Mouse (Mus musculus) cortical plate, adult 2 months (tissue): ENCODE results near the gene Gm595. TPM values are rescaled to one million over a fixed set of nuclear protein-coding genes. Genes with fewer than 3 reads are reported as not detected.

ENCODE experiments used
- H3K27ac ChIP-seq: fragments of 200-500 bp; 2 replicates; pipeline ENCODE4 v1.5.1; 2012; ENCODE audit warnings: low read length, control low read depth, inconsistent platforms; ENCODE audit not compliant: insufficient read depth
- H3K4me1 ChIP-seq: fragments of 200-500 bp; 2 replicates; pipeline ENCODE4 v1.6.1; 2011; ENCODE audit warnings: low read length; ENCODE audit not compliant: control insufficient read depth, insufficient read depth
- H3K4me3 ChIP-seq: fragments of 200-500 bp; 2 replicates; pipeline ENCODE4 v1.5.1; 2011; ENCODE audit warnings: mild to moderate bottlenecking, low read length, control low read depth; ENCODE audit not compliant: insufficient read depth
- CTCF ChIP-seq: fragments of 200-500 bp; IDR thresholded peaks from 2 replicates; pipeline ENCODE4 v1.5.1; 2011; ENCODE audit warnings: mild to moderate bottlenecking, control low read depth, low read length; ENCODE audit not compliant: insufficient read depth; ENCODE audit errors: extremely low read depth
- POLR2A ChIP-seq: fragments of 200-500 bp; IDR thresholded peaks from 2 replicates; pipeline ENCODE4 v1.6.1; 2011; ENCODE audit warnings: mild to moderate bottlenecking, low read length, control low read depth; ENCODE audit not compliant: insufficient read depth; ENCODE audit errors: extremely low read depth
- polyA plus RNA-seq: library from polyadenylated mRNA; depleted of rRNA; stranded (reverse); fragments of >200 nt; gene quantifications from 2 replicates; pipeline ENCODE4 v1.2.3, GENCODE M21; 2012; rRNA removed

The Gm595 gene
- polyA plus RNA-seq: not detected in 2 replicates

DNA sequence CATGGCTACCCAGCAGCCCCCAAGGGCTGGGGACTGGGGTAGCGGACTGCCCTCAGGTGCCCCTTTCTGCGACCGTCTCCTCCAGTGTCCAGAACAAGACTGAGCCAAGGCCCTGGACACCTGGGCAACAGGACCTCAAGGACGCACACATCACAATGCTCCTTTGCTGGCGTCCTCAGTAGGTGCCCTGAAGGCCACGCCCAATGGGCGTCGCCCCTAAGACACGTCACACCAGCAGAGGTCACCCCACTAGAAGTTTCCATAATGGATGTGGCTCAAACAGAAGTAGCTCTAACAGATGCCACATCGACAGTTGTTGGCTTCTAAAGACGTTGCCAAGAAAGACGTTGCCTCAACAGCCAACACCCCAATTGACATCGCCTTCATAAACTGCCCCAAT lies at the start of gene Gm595:
Gm595 (minus strand) TSS at position 101 of the 400 bp plus-strand sequence.
- Histone ChIP-seq H3K4me3 (no peak within 1 kb of the TSS), H3K4me1 (no peaks in the 10 kb centered on the region), H3K27ac (no peak within 1 kb of the TSS)
- TF ChIP-seq POLR2A: no peak
- TF ChIP-seq CTCF: no peak

DNA sequence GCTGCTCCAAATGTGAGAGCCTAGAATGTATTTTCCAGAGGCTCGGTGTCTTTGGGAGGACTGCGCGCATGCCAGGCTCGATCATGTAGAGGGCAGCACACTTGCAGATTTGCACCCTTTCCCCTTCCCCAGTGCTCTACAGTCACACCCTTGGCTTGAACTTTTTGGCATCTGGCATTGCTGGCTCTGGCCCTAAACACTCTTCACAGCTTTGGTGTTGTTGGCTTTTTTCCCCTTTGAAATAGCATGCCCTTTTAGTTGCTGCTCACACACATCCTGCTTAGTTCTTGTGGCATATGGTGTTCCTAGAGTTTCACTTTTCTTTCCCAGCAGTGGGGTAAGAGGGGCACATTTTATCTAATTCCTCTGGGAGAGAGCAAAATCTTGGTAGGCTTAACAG lies 30.9 kb upstream of the Gm595 start:
- Histone ChIP-seq H3K4me3 (no peak overlapping the region), H3K4me1 (no peaks in the 10 kb centered on the region), H3K27ac (no peak overlapping the region)
- TF ChIP-seq POLR2A (no peak), CTCF (no peak)

DNA sequence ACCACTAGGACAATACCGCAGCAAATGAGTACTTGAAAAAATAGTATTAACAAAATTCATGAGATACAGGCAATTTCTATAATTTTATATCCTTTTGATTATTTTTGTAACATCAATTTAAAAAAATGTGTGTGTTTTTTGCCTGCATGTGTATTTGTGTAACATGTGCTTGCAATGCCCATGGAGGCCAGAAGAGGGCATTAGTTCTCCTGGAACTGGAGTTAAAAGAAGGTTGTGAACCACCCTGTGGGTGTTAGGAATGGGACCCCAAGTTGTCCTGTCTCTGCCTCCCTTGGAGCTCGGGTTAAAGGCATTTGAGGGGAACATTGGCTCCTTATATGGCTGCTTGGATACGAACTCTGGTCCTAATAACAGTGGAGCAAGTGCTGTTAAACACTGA lies 26.2 kb upstream of the Gm595 start:
- Histone ChIP-seq H3K4me1 (no peaks in the 10 kb centered on the region), H3K27ac (no peak overlapping the region), H3K4me3 (no peak overlapping the region)
- TF ChIP-seq CTCF (no peak), POLR2A (no peak)

DNA sequence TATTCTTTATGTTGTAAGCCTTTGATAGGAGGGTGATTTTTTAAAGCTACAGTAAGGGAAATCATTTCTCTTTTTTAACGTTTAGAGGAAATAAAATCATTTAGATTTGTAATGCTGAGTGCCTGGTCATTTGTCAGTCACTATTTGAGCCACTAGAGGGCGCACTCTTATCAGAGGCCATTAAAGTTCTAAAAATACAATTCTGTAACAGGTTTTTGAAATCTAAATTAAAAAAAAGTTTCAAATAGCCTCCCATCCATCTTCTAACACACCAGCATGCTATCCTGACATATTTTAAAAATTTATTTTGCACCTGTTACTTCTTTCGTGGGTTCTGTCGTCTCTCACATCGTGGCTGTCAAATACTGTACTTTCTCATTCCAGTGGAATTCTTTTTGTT lies 22.0 kb upstream of the Gm595 start:
- Histone ChIP-seq H3K4me3 (no peak overlapping the region), H3K4me1 (no peaks in the 10 kb centered on the region), H3K27ac (no peak overlapping the region)
- 0 out of 2 replicates have a peak, but pooled peaks have one; percentile 9 for TF ChIP-seq CTCF
- no peak for TF ChIP-seq POLR2A

DNA sequence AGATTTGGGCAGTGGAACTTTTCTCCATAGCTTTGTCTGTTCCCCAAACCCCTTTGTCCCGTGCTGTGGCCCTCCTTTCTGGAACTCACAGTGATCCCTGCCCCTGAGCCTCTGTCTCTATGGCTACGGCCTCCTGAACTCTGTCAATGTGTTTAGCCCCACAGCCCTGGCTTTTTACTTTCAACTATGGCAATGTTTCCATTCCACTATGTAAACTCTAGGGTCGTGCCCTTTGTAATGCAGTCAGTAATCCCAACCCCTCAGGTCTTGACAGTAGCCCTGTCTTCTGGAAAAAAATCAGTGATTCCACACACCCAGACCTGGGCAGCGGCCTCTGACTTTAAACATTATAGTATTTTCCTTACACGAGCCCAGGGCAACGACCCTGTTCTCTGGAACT lies 19.3 kb upstream of the Gm595 start:
- TF ChIP-seq CTCF: no peak
- no peak for TF ChIP-seq POLR2A
- Histone ChIP-seq H3K4me3 (no peak overlapping the region), H3K27ac (no peak overlapping the region), H3K4me1 (no peaks in the 10 kb centered on the region)

DNA sequence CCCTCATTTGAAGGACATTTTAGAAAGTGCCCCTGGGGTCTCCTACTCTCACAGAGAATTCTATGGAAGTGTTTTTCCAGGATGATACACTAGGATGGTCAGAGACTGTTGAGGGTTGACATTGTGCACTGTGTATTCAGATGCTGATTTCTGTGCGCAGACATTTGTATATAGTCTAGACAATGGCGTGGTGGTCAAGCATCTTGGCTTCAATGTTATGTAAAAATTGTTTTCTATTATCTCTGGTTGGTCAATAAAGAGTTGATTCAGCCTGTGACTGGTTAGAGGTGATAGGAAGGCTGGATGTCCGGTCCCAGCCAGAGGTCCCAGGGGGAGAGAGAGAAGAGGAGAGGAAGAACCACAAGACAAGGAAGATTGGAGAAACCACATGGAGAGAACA lies 16.4 kb upstream of the Gm595 start:
- H3K4me1 ChIP-seq: no peaks in the 10 kb centered on the region
- TF ChIP-seq CTCF (no peak), POLR2A (no peak)
- no peak overlapping the region for H3K27ac ChIP-seq
- H3K4me3 ChIP-seq: no peak overlapping the region

DNA sequence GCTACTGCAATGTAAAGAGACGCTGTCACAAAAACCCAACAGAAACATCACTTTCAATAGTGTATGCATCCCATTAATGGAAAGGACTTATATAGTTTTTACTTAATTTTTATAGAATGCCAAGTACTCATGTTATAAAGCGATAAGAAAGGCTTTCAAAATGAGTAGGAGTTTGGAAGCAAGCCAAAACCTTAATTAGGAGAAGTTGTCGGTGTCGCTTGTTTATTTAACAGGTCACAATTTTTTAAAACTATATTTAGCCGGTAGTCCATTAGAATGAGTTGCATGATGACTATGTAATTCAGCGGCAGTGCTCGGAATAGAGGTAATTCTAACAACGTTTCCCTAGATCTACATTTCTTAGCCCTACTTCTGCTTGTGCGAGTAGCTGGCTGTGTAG lies 12.7 kb upstream of the Gm595 start:
- TF ChIP-seq POLR2A (no peak), CTCF (no peak)
- Histone ChIP-seq H3K27ac (no peak overlapping the region), H3K4me1 (no peaks in the 10 kb centered on the region), H3K4me3 (no peak overlapping the region)

DNA sequence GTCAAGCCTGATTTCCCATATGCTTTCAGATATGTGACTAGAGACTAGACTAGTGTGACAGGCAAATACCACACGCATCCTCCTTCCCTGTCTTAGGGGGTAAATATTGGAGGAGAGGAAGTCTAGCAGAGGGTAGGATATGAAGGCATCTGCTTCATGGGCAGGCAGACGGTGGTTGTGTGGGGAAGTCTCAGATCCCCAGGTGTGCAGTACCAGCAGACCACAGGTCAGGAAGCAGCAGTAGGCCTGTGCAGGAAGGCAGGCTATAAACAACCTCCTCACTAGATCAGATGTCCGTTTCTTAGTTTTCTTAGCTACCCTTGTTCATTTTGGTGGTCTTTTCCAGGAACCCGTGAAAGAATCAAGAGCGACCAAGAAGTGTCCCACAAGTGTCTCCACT lies 7.1 kb upstream of the Gm595 start:
- Histone ChIP-seq H3K27ac (no peak overlapping the region), H3K4me1 (no peaks in the 10 kb centered on the region), H3K4me3 (no peak overlapping the region)
- TF ChIP-seq POLR2A: no peak
- no peak for TF ChIP-seq CTCF

Other genes with a start within 250 kb of the Gm595 start
- gene Gpr119, start 203.2 kb downstream of the Gm595 start, polyA plus RNA-seq: not detected in 2 replicates
- 7.5 and 7.6 TPM in 2 replicates for gene Rbmx2, start 182.7 kb downstream of the Gm595 start, polyA plus RNA-seq